Mouse (Mus musculus): Measurements from ENCODE around the gene Tbx2.

Gene Tbx2

DNA sequence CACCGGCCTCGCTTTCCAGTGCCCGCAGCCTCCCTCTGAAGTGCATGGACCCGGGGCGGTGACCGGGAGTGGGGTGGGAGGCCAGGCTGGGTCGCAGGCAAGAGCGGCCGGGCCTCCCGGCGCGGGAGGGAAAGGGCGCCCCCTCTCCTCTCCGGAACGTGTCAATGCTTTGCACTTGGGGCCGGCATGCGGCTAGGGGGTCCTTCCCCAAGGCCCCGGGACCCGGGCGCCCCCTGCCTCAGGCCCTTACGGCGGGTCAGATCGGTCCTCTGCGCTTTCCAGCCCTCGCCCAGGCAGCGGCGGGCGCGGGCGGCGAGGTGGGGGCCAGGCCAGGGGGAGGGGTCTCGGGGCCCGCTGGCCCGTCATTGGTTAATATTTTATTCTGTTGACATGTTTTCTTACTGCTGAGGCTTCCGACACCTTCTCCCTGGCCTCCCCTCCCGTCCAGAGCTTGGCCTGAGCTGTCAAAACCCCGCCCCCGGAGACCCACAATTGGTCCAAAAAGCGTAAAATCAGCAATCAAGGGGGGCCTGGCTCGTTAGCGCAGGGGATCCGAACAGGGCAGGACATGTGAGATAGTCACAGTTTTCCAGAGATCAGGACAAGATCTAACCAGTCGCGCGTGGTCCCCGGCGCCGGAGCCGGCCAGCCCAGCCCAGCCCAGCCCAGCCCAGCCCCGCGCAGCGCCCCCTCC lies at the start of gene Tbx2:
Gene Tbx2 (plus strand): TSS at position 321 of the 694 bp plus-strand sequence.
- DNase-seq (ENCODE audit: low spot score): peak; percentile 94

DNA sequence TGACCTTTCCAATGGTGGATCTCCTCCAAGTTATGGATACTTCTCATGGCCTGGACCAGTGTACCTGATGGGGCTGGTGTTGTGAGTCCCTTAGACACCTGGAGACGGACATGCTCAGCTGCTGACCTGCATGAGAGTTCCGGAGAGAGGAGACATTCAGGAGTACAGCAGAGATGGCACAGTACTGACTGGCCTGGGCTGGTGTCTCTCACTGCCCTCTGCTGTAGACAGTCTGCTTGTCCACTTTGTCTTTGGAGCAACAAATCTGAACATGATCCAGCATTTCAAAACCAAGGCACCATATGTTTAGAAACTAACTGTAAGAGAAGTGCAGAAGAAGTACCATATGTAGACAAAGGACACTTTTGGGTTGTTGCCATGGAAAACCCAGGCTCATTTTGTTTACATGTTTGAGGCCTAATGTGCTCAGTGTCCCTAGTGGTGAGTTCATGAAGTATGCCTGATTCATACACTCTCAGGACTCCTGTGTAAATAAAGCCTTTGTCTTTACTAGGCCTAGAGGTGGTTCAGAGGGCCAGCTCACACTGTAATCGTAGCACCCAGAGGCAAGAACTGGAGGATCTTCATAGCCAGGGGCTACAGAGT lies 46.1 kb upstream of the Tbx2 start:
- DNase-seq (ENCODE audit: low spot score): no peak

DNA sequence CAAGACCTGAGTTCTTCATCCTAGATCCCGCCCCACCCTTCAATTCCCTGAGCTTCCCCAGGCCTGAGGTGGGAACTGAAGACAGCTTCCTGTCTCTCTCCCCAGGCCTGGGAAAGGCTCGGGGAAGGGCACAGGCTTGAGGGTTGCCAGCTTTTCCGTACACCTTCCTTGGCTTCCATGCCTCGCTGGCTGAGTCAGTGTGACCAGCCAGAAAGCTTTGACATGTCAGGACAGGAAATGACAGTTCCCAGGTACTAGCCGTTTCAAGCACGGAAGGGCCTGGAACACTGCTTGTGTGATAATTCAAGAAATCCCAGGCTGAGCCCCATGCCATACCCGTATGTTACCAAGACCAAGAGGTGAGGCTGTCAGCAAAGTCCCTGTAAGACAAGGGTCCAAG lies 42.6 kb upstream of the Tbx2 start:
- peak; percentile 59 for DNase-seq (ENCODE audit: low spot score)

DNA sequence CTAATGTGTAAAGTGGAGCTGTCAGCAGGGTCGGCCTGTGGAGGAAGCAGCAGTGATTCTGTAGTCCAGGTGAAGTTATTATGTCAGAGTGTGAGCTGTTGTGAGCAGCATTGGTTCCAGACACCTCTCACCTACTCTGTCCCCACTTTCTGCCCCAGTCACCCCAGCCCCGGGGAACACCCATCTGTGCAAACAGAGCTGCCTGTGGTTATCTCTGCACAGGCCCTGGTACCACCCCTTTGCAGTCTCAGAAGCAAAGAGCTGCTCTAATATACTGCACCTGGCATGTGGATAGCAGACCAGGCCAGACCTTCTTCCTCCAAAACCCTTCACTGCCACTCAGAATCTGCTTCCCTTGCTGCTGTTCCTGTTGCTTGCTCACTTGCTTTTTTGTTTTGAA lies 42.1 kb upstream of the Tbx2 start:
- DNase-seq (ENCODE audit: low spot score): no peak

DNA sequence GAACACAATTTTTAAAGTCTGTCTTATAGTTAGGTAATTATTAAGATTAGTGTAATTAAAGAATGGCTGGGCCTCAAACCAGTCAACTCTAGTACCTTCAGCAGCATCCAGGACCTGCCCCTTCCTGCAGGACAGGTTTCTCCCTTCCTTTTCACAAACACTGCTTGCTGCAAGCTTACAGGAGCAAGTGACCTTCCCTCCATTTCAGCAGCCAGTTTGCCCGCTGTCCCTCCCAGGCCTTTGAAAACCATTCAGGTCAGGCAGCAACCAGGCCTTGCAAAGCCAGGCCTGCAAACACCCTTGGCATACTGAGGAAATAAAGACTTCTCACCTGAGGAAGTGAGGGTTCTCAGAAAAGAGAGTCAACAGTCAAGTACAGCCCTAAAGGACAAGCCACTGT lies 41.1 kb upstream of the Tbx2 start:
- DNase-seq (ENCODE audit: low spot score): peak; percentile 71

DNA sequence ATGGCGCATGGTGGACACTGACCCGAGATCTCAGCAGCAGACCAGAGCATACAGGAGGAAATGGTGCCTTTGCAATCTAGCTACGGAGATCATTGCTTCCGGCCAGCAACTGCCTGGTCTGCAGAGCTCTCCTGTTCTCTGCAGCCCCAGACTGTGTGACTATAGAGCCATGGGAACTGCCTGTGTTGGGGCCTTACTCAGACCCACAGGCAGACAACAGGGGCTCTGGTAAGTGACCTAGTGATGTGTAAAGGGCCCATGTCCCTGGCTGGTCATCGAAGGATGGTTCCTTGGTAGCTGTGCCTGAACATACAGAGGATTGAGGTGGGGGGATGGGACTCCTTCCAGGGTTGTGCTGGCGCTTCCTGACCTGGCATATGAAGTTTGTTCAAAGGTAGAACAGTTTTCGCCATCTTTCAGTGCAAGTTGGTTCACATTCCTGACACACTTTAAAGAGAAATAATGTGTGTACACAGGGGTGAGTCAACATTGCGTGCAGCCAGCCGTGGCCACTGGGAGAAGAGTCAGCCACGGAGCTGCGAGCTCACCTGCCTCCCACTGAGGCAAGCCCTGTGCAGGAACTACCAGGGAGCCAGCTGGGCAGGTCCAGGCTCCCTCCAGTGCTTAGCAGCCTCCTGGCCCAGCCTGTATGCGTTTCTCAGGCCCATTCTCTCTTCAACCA lies 39.7 kb upstream of the Tbx2 start:
- peak; percentile 82 for DNase-seq (ENCODE audit: low spot score)

DNA sequence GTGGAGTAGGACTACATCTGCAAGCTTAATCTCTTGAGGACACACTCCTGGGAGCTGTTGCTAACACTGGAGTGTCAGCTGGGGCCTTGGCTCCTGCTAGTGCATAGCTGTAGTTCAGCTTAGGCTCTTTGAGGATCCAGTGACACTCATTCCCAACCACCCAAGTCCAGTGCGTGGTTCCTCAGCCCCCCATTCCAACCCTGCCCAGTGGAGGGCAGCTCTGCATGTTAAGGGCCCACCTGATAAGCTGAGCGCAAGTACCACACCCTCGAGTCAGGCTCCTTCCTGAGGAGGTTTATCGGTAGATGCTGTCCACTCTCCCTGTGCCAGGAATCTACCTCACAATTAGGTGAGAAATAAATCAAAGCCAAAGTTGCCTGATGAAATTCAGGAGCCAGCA lies 32.9 kb upstream of the Tbx2 start:
- DNase-seq (ENCODE audit: low spot score): no peak

DNA sequence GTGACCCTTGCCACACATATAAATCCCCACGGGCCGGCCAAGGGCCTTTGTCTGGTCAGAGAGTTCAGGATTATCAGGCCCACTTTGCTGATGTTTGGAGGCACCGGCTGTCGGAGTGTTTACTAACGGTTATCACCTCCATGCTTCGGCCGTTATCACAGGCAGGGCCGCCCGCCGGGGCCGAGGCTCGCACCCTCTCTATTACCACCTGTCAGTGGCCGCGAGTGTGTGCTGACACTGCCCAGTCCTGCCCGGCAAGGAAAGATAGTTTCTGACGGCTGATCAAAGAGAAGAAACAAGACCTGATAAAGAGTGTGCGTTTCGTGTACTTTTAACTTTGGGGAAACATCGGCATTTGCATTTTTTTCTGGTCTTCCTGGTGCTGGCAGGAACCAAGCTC lies 32.5 kb upstream of the Tbx2 start:
- DNase-seq (ENCODE audit: low spot score): no peak

DNA sequence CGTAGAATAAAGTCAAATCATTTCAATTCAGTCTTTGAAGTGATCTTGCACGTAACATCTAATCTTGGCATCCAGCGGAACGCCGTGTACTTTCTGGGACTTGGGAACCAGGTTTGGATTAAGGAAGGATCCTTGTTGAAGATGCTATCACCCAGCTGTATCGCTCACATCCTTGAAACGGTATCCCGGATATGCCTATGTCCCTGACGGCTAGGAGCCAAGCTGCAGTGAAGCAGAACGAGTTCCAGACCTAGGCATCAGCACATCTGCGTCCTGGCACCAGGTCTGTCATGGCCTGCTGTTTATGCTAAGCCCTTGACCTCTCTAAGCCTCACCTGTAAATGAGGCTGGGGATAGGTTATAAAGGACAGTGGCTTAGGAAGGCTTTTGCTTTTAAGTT lies 32.0 kb upstream of the Tbx2 start:
- DNase-seq (ENCODE audit: low spot score): peak; percentile 46

DNA sequence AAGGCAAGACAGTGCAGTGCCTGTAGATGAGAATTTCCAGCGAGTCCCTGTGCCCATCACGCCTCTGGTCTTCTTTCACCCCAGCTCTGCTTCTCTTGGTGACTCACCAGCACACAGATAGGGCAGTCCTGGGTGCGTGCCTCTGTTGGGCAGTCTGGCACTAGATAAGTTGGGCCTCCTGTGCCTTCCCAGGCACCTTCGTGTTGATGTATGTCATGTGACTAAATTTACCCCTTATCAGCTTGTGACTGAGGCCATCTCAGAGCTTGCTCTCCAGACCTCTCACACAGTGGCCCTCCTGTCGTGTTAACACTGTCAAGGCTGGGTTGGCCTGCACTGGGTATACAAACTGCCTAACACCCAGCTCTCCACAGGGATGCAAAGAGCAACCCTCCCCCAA lies 28.3 kb upstream of the Tbx2 start:
- no peak for DNase-seq (ENCODE audit: low spot score)

DNA sequence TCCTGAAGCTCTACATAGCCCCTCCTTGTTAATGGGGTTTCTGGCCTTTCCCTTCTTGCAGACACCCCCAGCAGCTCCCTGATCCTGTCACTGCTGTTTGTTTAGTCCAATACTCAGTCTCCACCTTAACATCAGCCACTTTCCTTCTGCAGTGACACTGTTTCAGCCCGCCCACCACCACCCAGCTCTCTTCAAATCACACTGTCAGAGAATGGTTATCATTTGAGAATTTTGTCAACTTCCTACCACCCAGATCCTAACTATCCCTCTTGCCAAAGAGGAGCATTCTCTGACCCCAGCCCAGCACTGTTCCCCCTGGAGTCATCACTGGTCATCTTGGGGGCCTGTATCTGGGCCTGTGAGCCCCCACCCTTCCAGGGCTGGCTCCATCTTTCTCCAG lies 26.6 kb upstream of the Tbx2 start:
- no peak for DNase-seq (ENCODE audit: low spot score)

DNA sequence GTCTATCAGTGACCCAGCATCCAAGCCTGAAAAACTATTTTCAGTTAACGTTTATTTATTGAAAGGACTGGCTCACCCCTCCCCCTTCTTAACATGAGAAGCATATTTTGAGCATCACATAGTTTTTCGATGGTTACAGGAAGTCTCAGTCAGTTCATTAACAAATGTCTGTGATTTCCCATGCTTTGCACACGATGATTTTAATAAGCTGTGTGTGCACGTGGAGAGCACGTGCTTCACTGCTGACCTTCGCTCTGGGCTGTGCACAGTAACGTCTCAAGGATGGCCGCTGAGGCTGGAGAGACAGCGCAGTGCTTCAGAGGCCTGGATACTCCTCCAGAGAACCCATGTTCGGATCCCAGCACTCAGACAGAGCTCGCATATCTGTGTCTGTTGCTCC lies 25.0 kb upstream of the Tbx2 start:
- no peak for DNase-seq (ENCODE audit: low spot score)

DNA sequence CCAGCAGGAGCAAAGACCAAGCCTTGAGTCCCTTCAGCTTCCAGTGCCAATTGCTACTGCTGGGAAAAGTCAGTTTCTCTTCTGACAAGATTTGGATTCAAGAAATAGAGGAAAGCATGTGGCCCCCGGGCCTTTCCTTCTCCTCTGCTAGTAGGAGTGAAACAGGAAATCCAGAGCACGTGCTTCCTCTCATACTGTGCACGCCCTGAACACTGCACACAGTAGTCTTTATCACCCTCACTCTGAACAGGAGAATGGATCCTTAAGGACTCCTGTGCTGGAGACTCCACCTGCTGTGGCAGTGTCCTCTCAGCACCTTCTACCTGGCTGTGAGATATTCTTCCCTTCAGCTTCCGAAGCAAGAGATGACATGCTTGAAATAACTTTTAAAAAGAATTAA lies 21.1 kb upstream of the Tbx2 start:
- no peak for DNase-seq (ENCODE audit: low spot score)

DNA sequence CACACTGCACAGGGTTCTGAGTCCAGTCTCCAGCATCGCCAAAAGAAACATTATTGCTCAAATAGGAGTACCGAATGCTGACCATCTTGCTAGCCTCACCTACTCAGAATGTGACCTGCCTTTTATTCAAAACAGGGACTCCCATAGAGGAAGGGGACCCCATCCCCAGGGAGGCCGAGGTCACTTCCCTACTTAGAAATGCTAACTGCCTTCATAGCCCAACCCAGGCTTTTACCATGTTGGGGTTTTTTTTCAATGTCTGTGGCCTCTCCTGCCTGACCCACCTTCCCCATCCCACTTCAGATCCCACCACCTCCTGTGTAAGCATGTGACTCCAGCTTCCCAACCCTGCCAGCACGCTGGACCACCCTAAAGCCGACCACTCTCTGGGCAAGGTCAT lies 20.7 kb upstream of the Tbx2 start:
- DNase-seq (ENCODE audit: low spot score): no peak

DNA sequence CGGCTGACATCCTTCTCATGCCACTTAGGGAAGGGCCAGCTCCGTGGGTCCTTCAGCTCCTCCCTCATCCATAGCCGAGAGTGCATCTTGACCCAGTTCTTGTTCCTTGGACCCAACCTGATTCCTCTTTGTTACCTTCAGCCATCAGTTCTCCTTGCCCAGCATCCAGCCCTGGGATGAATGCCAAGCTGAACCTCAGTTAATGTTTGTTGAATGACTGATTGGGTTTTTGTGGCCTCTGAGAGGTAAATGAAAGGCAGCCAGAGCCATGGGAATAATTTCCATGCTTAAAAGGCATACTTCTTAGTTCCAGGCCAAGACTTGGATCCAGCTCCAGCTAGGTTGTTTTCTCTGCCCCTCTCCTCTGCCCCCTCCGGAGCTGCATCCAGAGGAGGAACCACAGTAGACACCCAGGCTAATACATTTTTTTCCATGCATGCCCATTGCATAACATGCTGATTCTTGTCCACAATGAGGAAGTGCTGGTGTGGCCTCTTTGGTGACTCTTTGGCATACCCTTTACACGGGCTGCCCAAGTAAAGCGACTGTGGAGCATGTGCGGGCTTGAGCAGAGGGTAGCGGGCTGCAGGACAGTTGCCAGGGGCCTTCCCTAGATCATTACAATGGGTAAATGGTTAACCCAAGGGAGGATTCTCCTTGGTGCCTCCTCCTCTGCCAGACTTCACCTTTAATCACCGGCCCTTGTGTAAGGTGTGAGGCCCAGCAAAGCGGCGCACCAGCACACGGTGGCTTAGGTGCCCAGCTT lies 20.0 kb upstream of the Tbx2 start:
- peak; percentile 76 for DNase-seq (ENCODE audit: low spot score)

DNA sequence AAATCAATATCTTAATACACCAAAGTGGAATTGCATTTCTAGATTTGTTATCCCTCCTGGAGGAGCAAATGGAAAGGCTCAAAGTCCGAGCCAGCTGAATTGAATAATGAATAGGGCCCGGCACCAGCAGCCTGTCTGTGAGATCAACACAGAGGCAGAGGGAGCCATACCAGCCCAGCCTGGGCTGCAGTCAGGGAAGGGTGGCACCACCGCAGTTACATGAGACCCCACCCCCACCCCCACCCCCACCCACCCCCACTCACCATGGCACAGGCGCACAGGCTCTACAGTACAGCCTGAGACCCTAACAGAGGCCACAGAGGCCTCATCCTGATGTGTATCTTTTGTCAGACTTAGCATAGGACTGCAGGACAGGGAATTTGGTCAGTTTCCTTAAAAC lies 17.7 kb upstream of the Tbx2 start:
- DNase-seq (ENCODE audit: low spot score): no peak

DNA sequence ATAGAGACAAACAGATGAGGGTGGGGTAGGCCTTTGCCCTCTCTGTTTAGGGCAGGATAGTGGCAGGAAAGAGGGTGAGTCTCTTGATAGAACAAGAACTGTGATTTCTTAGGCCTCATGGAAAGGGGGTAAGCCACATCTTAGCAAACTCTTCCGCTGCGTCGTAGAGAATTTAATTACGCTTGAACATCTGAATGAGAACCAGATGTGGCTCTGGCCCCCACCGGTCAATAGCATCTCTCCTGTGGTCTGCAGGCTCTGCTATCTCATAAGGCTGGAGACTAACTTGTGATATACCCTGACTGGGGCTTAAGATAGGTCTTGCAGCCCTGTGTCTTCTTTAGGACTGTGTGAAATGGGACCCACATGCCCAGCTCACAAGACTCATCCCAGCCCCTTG lies 15.9 kb upstream of the Tbx2 start:
- no peak for DNase-seq (ENCODE audit: low spot score)

DNA sequence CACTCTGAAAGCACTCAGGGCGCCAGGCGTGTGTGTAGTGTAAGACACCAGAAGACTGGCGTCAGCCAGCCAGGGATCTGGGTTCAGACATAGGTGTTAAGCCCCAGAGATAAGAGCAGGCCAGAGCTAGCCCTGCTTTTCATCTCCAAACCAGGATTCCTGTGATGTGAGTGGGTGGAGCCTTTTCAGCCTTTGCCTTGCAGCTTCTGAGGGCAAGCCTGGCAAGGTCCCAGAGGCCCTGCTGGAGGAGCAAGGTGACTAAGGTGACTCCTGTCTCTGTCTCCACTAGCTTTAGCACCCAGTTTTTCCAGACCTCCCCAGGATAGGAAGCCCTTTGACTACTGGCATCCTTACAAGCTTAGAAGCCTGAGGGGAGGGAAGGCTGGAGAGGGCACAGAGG lies 13.9 kb upstream of the Tbx2 start:
- DNase-seq (ENCODE audit: low spot score): peak; percentile 66

DNA sequence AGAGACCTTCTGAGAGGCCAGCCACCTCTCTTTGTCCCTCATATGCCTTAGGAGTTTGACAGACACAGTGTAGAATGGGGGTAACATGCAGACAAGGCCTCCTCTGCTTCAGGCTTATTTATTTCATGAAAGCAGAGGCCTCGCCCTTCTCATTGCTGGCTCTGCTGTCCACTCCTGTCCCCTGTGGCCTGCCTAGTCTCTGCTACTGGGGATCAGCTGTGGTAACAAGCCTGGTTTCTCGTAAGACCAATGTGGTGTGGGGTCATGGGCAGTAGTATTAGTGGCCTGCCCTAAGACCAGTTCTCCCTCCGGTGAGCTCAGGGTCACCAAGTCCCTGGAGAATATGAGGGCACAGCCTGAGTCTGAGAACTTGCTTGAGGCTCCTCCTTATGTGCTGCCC lies 11.4 kb upstream of the Tbx2 start:
- no peak for DNase-seq (ENCODE audit: low spot score)

DNA sequence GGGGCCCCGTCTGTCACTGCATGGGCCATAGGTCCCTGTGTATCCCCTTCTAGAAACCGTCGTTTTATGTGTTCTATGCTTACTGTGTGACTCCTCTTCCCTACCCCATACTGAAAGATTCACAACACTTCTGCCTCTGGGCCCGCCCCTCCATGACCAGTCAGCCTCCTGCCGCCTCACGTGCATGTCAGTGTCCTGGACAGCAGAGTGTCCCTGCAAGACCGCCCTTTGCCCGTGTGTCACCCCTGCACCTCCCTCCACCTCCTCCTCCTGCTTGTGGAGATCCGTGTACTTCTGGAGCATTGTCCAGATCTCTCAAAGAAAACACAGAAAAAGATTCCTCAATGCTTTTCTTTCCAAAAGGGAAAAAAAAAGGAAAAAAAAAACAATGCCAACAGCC lies 10.7 kb upstream of the Tbx2 start:
- DNase-seq (ENCODE audit: low spot score): no peak

DNA sequence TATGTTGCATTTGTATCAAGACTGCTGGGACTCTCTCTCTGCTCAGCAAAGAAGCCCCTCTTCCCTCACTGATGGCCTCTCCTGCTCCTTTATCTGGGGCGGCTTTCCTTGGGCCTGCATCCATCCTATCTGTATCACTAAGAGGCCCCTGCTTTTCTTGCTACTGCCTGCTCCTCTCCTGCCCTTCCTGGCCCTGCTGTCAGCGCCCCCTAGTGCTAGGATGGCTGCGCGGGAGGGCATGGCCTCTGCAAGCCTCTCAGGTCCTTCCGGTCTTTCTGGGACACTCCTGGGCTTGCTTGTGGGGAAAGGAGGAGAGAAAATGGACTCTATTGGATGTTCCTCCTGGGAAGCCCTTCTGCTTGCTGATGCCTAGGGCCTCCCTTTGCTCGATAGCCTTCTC lies 9.2 kb upstream of the Tbx2 start:
- peak; percentile 95 for DNase-seq (ENCODE audit: low spot score)

DNA sequence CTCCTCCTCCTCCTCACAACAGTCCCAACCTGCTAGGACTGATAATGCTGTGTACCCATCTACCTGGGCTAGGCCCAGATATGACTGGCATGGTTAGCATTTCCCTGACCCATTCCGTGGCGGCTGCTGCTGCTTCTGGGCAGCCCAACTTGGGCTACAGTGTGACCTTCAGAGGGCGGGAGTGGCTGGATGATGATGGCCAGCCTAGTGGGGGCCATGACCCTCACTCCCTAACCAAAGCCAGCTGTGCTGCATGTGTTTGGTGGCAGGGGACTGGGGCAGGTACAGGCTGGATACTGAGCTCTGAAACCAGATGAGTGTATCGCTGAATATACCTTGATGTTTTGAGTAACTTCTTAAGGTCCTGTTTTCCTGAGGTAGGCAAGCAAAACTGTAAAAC lies 8.6 kb upstream of the Tbx2 start:
- DNase-seq (ENCODE audit: low spot score): no peak

DNA sequence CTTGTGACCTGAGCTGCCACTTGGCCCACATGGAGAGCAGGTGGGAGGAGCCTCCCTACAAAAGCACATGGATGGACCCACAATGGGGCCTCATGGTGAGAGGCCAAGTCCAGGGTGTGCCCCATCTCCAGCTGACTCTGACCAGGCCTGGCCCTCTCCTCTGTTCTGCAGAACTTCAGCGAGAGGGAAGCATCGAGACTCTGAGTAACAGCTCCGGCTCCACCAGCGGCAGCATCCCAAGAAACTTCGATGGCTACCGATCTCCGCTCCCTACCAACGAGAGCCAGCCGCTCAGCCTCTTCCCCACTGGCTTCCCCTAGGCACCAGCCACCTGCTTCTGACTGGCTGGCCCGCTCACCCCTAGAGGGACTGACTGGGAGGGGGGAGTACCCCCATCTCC lies 7.3 kb upstream of the Tbx2 start:
- no peak for DNase-seq (ENCODE audit: low spot score)

All from urinary bladder, postnatal 14 days (tissue).